9 mouse cellular contexts compared by ENCODE assay signal in the genomic region with DNA sequence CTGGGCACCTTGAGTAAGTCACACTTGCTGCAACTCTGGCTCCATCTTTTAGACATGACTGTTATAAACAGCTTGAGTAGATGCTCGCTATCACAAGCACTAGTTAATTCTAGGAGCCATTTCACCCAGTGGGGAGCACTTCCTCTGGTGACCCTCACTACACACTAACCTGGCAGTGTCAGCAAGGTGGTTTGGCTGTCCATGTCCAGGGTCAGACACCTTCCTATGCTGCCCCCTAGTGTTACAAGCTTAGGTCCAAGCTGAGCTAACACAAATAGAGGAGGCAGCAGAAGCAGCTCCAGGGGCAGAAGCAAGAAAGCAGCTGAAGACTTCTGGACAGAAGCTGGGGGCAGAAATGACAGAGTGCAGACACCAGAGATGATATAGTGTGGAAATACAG. TPM values are rescaled to one million over a fixed set of nuclear protein-coding genes. Genes with fewer than 3 reads are reported as not detected.
A peak's percentile ranks its signal among the peaks of the same experiment; 100 is the strongest.
DNase-seq lines count a peak whose midpoint lies in the region; ATAC-seq and TF ChIP-seq lines count a peak whose summit lies in the region.
"Had no signal": no experiment of that assay in that cellular context is flagged by ENCODE, and none has a peak within 500 bp of the region (broad histone marks: within the 10 kb centered on the region; RNA-seq: fewer than 3 reads in every experiment).

No protein-coding gene starts in this region.

- no peaks in the 10 kb centered on the region for H3K9me3 ChIP-seq in midbrain, embryonic 10.5 days (replicated peaks)
- no peaks in the 10 kb centered on the region for H3K9me3 ChIP-seq in midbrain, embryonic 16.5 days (replicated peaks; ENCODE audit: control insufficient read depth, low read length, poor library complexity, severe bottlenecking)

- TF ChIP-seq POLR2A in cortical plate, adult 2 months (IDR thresholded peaks at IDR 0.05; ENCODE audit: extremely low read depth, insufficient read depth, low read length) = no peak

- H3K36me3 ChIP-seq in midbrain, embryonic 10.5 days = no peaks in the 10 kb centered on the region
- no peaks in the 10 kb centered on the region for H3K36me3 ChIP-seq in midbrain, embryonic 16.5 days (ENCODE audit: control insufficient read depth, insufficient read depth, low read length)

- no peak overlapping the region for H3K4me2 ChIP-seq in midbrain, embryonic 16.5 days (ENCODE audit: low read length)

- DNase-seq in midbrain, embryonic 10.5 days (ENCODE audit: low spot score) = peak; percentile 16
- peak; percentile 76 for DNase-seq in R1 (ENCODE audit: low read depth, low spot score)
- peak; percentile 23 for DNase-seq in heart, postnatal 25 days (ENCODE audit: low spot score)
- DNase-seq in lung, postnatal 14 days = peak; percentile 77
- DNase-seq in testis, postnatal 14 days (ENCODE audit: low spot score) = peak; percentile 16
- DNase-seq in frontal cortex, postnatal 36 days (ENCODE audit: low spot score in 2 of 2) = no peak

- WGBS in midbrain, embryonic 10.5 days = 71% methylated on average over 1 of the region's 1 CpGs
- WGBS in midbrain, embryonic 16.5 days = 74% methylated on average over 1 of the region's 1 CpGs

- H3K4me1 ChIP-seq in midbrain, embryonic 10.5 days = peaks cover 8% of the 10 kb centered on the region
- no peaks in the 10 kb centered on the region for H3K4me1 ChIP-seq in midbrain, embryonic 16.5 days (ENCODE audit: control insufficient read depth, insufficient read depth, low read length)
- H3K4me1 ChIP-seq in cortical plate, adult 2 months (ENCODE audit: control insufficient read depth, insufficient read depth, low read length) = peaks cover 4% of the 10 kb centered on the region; the same call in 1 of the 2 replicates

- no peak overlapping the region for H3K9ac ChIP-seq in midbrain, embryonic 16.5 days (ENCODE audit: low read depth, low read length)

- TF ChIP-seq CTCF in cortical plate, adult 2 months (IDR thresholded peaks at IDR 0.05; ENCODE audit: extremely low read depth, insufficient read depth, low read length) = peak; percentile 43

- no peaks in the 10 kb centered on the region for H3K27me3 ChIP-seq in midbrain, embryonic 10.5 days (ENCODE audit: low read depth, poor library complexity, severe bottlenecking)
- H3K27me3 ChIP-seq in midbrain, embryonic 16.5 days (ENCODE audit: control insufficient read depth, insufficient read depth, low read depth, low read length) = no peaks in the 10 kb centered on the region

- intact Hi-C loops in heart, postnatal 25 days (cut with DNase I) = no loop called here

- H3K27ac ChIP-seq in midbrain, embryonic 10.5 days (replicated peaks) = no peak overlapping the region
- no peak overlapping the region for H3K27ac ChIP-seq in midbrain, embryonic 16.5 days (ENCODE audit: low read length)
- H3K27ac ChIP-seq in cortical plate, adult 2 months (ENCODE audit: insufficient read depth, low read length) = no peak overlapping the region

- no peak overlapping the region for H3K4me3 ChIP-seq in midbrain, embryonic 10.5 days
- H3K4me3 ChIP-seq in midbrain, embryonic 16.5 days (ENCODE audit: low read depth, low read length) = no peak overlapping the region
- no peak overlapping the region for H3K4me3 ChIP-seq in cortical plate, adult 2 months (ENCODE audit: insufficient read depth, low read length)

- ATAC-seq in midbrain, embryonic 16.5 days = no peak

RNA-seq across cellular contexts. Expression of a gene that starts 38.6 kb away (rescaled TPM):
- polyA plus RNA-seq in midbrain, embryonic 10.5 days (2016; fragmentation: Nextera tagmentation; extraction: Ambion mirVana) = 153 and 169 TPM in 2 replicates
- polyA plus RNA-seq in midbrain, embryonic 16.5 days (2015; fragmentation: Nextera tagmentation; extraction: Ambion mirVana) = 87.0 and 107 TPM in 2 replicates
- polyA plus RNA-seq in cortical plate, adult 2 months (2012; rRNA removed) = 45.9 and 56.7 TPM in 2 replicates
- total RNA-seq in heart, postnatal 25 days (2021) = 100 to 1,000 TPM in 1 of 2 experiments, 10 to 100 TPM in 1; 99.6 to 111 TPM

RNA-seq across cellular contexts. Expression of a gene that starts 59.0 kb away (rescaled TPM):
- polyA plus RNA-seq in midbrain, embryonic 10.5 days (2016; fragmentation: Nextera tagmentation; extraction: Ambion mirVana) = not detected in 2 replicates
- not detected in 2 replicates for polyA plus RNA-seq in midbrain, embryonic 16.5 days (2015; fragmentation: Nextera tagmentation; extraction: Ambion mirVana)
- not detected in 2 replicates for polyA plus RNA-seq in cortical plate, adult 2 months (2012; rRNA removed)
- total RNA-seq in heart, postnatal 25 days (2021) = not detected
- polyA plus RNA-seq: liver, embryonic 16.5 days had no signal

Comparison
In these comparisons a context has a peak if more than half of its experiments do, and no peak if none do; other contexts are left out.
1. DNase-seq: peak in midbrain, embryonic 10.5 days (single experiment), R1 (single experiment), heart, postnatal 25 days (single experiment), lung, postnatal 14 days (single experiment) and testis, postnatal 14 days (single experiment); none in frontal cortex, postnatal 36 days (0 of 2).